Mouse (Mus musculus) neural tube, embryonic 14.5 days (tissue): ENCODE measurements around the gene Farp1. TPM values are rescaled to one million over a fixed set of nuclear protein-coding genes. Genes with fewer than 3 reads are reported as not detected.

ENCODE experiments used
- ATAC-seq: fragments of 200-750 bp; cut with Nextera tagmentation; 2 replicates; pipeline ENCODE4 v1.8.0; 2017; ENCODE audit warnings: low read depth, mild to moderate bottlenecking, moderate TSS enrichment, moderate library complexity
- H3K27ac ChIP-seq: fragments of 300-500 bp; sonication (generic); 2 replicates; pipeline ENCODE4 v1.5.1; 2014; ENCODE audit warnings: low read depth, mild to moderate bottlenecking, control low read depth, low read length, moderate library complexity, mixed read lengths
- H3K27me3 ChIP-seq: fragments of 300-500 bp; sonication (generic); 2 replicates; pipeline ENCODE4 v1.6.1; 2014; ENCODE audit warnings: low read length; ENCODE audit not compliant: control insufficient read depth, insufficient read depth
- H3K36me3 ChIP-seq: fragments of 300-500 bp; sonication (generic); 2 replicates; pipeline ENCODE4 v1.6.1; 2014; ENCODE audit warnings: low read length, mixed read lengths; ENCODE audit not compliant: control insufficient read depth, insufficient read depth
- H3K4me1 ChIP-seq: fragments of 300-500 bp; sonication (generic); 2 replicates; pipeline ENCODE4 v1.6.1; 2014; ENCODE audit warnings: low read length; ENCODE audit not compliant: control insufficient read depth, insufficient read depth
- H3K4me2 ChIP-seq: fragments of 300-500 bp; sonication (generic); 2 replicates; pipeline ENCODE4 v1.6.1; 2014; ENCODE audit warnings: mild to moderate bottlenecking, low read depth, low read length, control low read depth
- H3K4me3 ChIP-seq: fragments of 300-500 bp; sonication (generic); 2 replicates; pipeline ENCODE4 v1.5.1; 2014; ENCODE audit warnings: low read depth, low read length, control low read depth, mixed read lengths
- H3K9ac ChIP-seq: fragments of 300-500 bp; sonication (generic); replicated peaks from 2 replicates; pipeline ENCODE4 v1.6.1; 2014; ENCODE audit warnings: low read depth, mild to moderate bottlenecking, control low read depth, low read length, mixed read lengths
- H3K9me3 ChIP-seq: fragments of 300-500 bp; sonication (generic); 2 replicates; pipeline ENCODE4 v1.6.1; 2016; ENCODE audit warnings: low read length; ENCODE audit not compliant: control insufficient read depth
- WGBS: fragments of 180-500 bp; shearing (Covaris S2); extraction: QIAGEN DNeasy Blood & Tissue Kit; methylation state at CpG from one replicate; pipeline ENCODE4 v1.1.7; 2014; 5-methylcytosine and 5-hydroxymethylcytosine counted together
- polyA plus RNA-seq: library from polyadenylated mRNA; unstranded; fragments of >200 nt; fragmentation: Nextera tagmentation; extraction: Ambion mirVana; gene quantifications from 2 replicates; pipeline ENCODE4 v1.2.1, GENCODE M21; 2014

The Farp1 gene
- polyA plus RNA-seq, 1 experiment from 2014 or later = 34.9 TPM

- H3K4me1 ChIP-seq = peaks cover 4% of the 10 kb centered on the region; the same call in 1 of the 2 replicates
- no peak overlapping the region for H3K27ac ChIP-seq
- H3K9me3 ChIP-seq = no peaks in the 10 kb centered on the region
- no peak overlapping the region for H3K9ac ChIP-seq
- no peaks in the 10 kb centered on the region for H3K27me3 ChIP-seq
- no peak overlapping the region for H3K4me3 ChIP-seq
- no peak for ATAC-seq
- no peak overlapping the region for H3K4me2 ChIP-seq
- no peaks in the 10 kb centered on the region for H3K36me3 ChIP-seq
- WGBS = 75% methylated on average over 2 of the region's 2 CpGs
These were observed 3.6 kb upstream of the Farp1 start for GRCm38 (mm10) chr14:121031396-121031795.

DNA sequence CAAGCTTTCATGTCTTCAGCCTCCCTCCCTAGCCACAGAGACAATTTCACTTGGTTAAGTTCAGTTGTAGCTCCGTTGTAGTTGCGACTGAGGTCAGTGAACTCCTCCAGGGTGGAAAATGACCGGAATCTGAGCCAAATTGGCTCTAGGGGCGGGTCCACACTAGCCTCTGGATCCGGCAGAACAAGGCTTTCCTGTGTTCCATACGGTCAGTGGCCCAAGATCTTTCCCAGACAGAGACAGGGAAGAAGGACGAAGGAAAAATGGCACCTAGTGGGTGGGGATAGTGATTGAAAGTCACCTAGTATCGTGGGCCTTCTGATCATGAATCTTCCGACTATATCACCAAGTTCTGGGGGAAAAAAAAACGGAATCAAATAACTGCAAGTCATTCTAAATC, 475 bp upstream of the Farp1 start:
- H3K27ac ChIP-seq = no peak overlapping the region

DNA sequence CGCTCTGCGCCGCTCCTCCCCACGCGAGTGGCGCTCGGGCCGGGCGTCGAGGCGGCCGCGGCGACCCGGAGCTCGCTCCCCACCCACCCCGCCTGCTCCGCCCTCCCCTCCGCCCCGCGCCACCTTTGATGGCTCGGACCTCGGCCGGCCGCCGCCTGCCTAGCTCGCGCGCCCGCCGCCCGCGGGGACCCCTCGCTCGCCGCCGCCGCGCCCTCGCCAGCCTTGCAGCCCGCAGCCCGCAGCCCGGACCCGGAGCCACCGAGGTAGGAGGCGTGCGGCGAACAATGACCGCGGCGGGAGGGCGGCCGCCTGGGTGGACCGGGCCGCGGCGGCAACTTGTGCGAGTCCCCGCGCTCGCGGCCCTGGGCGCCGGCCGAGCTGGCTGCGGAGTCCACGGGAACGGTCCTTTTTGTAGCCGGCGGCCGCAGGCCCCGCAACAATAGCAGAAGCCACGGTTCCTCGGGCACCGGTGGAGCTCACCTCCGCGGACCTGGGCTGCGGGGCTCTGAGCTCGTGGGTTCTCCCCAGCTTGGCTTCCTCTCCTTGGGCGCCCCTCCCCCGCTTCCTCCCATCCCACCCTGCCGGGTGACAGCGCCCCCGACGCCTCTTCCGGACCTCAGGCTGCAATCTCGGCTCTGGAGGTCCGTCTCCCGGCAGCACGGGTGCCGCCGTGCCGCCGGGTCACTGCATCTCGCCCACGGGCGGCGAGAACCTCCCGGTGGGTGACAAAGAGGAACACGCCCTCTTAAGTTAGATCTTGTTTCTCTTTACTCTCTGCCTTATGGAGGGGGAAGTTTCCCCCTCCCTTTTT, 868 bp downstream of the Farp1 start:
- peak; percentile 71 for ATAC-seq
- H3K36me3 ChIP-seq = no peaks in the 10 kb centered on the region
- under 1% methylated on average over 50 of the region's 100 CpGs for WGBS

More for the DNA sequence above, 475 bp upstream of the Farp1 start:
- peak overlapping the region; percentile 86 for H3K4me3 ChIP-seq
- 14% methylated on average over 10 of the region's 10 CpGs for WGBS
- peaks cover 17% of the 10 kb centered on the region for H3K4me1 ChIP-seq
- peak overlapping the region; percentile 91 for H3K4me2 ChIP-seq
- H3K36me3 ChIP-seq = no peaks in the 10 kb centered on the region
- no peaks in the 10 kb centered on the region for H3K9me3 ChIP-seq
- H3K9ac ChIP-seq = 0 out of 2 replicates have a peak overlapping the region, but pooled peaks have one; percentile 97
- ATAC-seq = no peak
- H3K27me3 ChIP-seq = no peaks in the 10 kb centered on the region

DNA sequence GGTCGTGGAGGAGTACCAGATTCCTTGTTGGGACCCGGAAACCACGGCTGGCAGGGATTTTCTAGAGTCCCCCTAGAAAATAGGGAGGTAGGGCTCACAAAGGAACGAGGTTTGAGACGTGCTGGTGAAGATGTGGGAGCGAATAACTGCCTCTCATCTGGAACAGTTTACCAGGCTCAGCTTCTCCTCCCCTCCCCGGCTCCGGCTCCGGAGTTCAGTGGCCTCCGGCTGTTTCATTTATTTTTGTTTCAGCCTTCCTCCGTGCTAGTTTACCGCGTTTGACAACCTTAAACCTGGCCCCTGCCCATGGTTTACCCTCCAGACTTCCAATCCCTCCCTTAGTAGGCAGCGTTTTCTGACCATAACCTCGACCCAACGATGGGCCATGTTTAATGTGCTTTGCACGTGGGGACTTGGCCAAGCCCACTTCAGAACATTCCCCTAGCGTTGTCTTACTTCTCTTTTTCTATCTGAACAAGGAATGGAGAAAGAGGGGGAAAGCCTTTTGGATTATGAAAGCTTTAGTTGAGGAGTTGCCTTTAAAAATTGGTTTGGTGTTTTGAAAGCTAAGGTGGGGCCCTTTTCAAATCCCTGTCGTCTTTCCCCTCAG, 1.7 kb downstream of the Farp1 start:
- H3K9ac ChIP-seq = peak overlapping the region; percentile 97
- H3K4me1 ChIP-seq = peaks cover 17% of the 10 kb centered on the region
- peak overlapping the region; percentile 91 for H3K4me2 ChIP-seq
- WGBS = 2% methylated on average over 19 of the region's 19 CpGs
- H3K9me3 ChIP-seq = no peaks in the 10 kb centered on the region
- peak overlapping the region; percentile 86 for H3K4me3 ChIP-seq
- ATAC-seq = no peak
- no peaks in the 10 kb centered on the region for H3K36me3 ChIP-seq
- no peaks in the 10 kb centered on the region for H3K27me3 ChIP-seq
- peak overlapping the region; percentile 80 for H3K27ac ChIP-seq

More for the DNA sequence above, 868 bp downstream of the Farp1 start:
- H3K27ac ChIP-seq = peak overlapping the region; percentile 80
- H3K27me3 ChIP-seq = no peaks in the 10 kb centered on the region
- peak overlapping the region; percentile 91 for H3K4me2 ChIP-seq
- no peaks in the 10 kb centered on the region for H3K9me3 ChIP-seq
- peaks cover 17% of the 10 kb centered on the region for H3K4me1 ChIP-seq
- peak overlapping the region; percentile 97 for H3K9ac ChIP-seq
- H3K4me3 ChIP-seq = peak overlapping the region; percentile 86

- no peaks in the 10 kb centered on the region for H3K9me3 ChIP-seq
- no peaks in the 10 kb centered on the region for H3K27me3 ChIP-seq
- H3K27ac ChIP-seq = no peak overlapping the region
- no peaks in the 10 kb centered on the region for H3K36me3 ChIP-seq
- peak overlapping the region; percentile 86 for H3K4me3 ChIP-seq
- peak overlapping the region; percentile 91 for H3K4me2 ChIP-seq
- peak overlapping the region; percentile 97 for H3K9ac ChIP-seq
- peaks cover 17% of the 10 kb centered on the region for H3K4me1 ChIP-seq
- 30% methylated on average over 7 of the region's 7 CpGs for WGBS
- ATAC-seq = no peak
These were observed 2.3 kb downstream of the Farp1 start for GRCm38 (mm10) chr14:121037276-121037675.

DNA sequence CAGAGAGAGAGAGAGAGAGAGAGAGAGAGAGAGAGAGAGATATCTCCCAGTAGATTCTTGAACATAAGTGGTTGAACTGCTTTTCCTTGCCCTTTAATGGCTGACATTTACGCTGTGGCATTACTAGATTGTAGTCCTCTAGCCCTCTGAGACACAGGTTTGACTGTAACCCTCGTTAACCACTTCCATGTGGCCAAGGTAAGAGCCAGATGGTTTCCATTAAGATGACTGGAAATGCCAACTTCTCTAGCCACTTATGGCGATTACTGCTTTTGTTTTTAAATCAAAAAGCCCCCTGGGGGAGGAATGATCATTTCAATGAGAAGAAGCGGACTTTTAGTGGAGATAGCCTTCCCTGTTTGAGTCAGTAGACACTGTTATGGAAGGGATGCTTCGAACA, 3.7 kb downstream of the Farp1 start:
- Histone ChIP-seq H3K27ac (no peak overlapping the region), H3K9me3 (no peaks in the 10 kb centered on the region), H3K4me3 (no peak overlapping the region), H3K4me1 (peaks cover 17% of the 10 kb centered on the region), H3K27me3 (no peaks in the 10 kb centered on the region), H3K36me3 (no peaks in the 10 kb centered on the region), H3K9ac (no peak overlapping the region), H3K4me2 (no peak overlapping the region)
- no peak for ATAC-seq
- 49% methylated on average over 5 of the region's 5 CpGs for WGBS

DNA sequence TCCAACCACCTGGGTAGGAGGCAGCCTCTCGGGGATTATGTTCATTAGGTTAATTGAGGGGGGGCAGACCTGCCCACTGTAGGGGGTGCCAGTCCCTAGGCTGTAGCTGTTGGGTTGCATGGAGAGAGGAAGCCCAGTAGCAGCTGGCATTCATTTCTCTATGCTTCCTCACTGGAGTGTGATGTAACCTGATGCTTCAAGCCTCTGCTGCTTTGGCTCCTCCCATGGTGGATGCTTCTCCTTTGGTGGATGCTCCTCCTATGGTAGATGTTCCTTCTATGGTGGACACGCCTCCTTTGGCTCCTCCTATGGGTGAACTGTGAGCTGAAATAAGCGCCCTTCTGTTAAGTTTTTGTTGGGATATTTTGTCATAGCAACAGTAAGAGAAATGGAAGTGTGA, 9.1 kb downstream of the Farp1 start:
- H3K9ac ChIP-seq = no peak overlapping the region
- WGBS = 91% methylated on average over 3 of the region's 3 CpGs
- no peak overlapping the region for H3K4me3 ChIP-seq
- H3K27ac ChIP-seq = no peak overlapping the region
- no peaks in the 10 kb centered on the region for H3K9me3 ChIP-seq
- H3K36me3 ChIP-seq = no peaks in the 10 kb centered on the region
- H3K27me3 ChIP-seq = no peaks in the 10 kb centered on the region
- no peak overlapping the region for H3K4me2 ChIP-seq
- ATAC-seq = no peak
- H3K4me1 ChIP-seq = no peaks in the 10 kb centered on the region

- Histone ChIP-seq H3K27ac (no peak overlapping the region), H3K4me1 (no peaks in the 10 kb centered on the region), H3K4me2 (no peak overlapping the region), H3K36me3 (no peaks in the 10 kb centered on the region), H3K9ac (no peak overlapping the region), H3K9me3 (no peaks in the 10 kb centered on the region), H3K27me3 (no peaks in the 10 kb centered on the region), H3K4me3 (no peak overlapping the region)
- WGBS = 77% methylated on average over 9 of the region's 9 CpGs
- no peak for ATAC-seq
These were observed 11.4 kb downstream of the Farp1 start for GRCm38 (mm10) chr14:121046313-121046961.

GRCm38 (mm10) chr14:121047780-121048179, 12.8 kb downstream of the Farp1 start:
- Histone ChIP-seq H3K4me3 (no peak overlapping the region), H3K27me3 (no peaks in the 10 kb centered on the region), H3K36me3 (no peaks in the 10 kb centered on the region), H3K27ac (no peak overlapping the region), H3K4me1 (no peaks in the 10 kb centered on the region), H3K4me2 (no peak overlapping the region), H3K9ac (no peak overlapping the region), H3K9me3 (no peaks in the 10 kb centered on the region)
- WGBS = 79% methylated on average over 6 of the region's 6 CpGs
- ATAC-seq = no peak
